Mouse (Mus musculus): ENCODE results near the gene Frmpd4. TPM values are rescaled to one million over a fixed set of nuclear protein-coding genes. Genes with fewer than 3 reads are reported as not detected.

Frmpd4 gene
- total RNA-seq, 4 experiments from 2014 or later = 43.0 to 62.9 (median 52.8) TPM

GRCm38 (mm10) chrX:167597639-167598217 lies 979.3 kb downstream of the Frmpd4 start:
- DNase-seq (ENCODE audit: low spot score in 2 of 2) = no peak

GRCm38 (mm10) chrX:167552827-167553226 lies 1024.2 kb downstream of the Frmpd4 start:
- no peak for DNase-seq (ENCODE audit: low spot score in 2 of 2)

- DNase-seq (ENCODE audit: low spot score in 2 of 2) = no peak
Observed at GRCm38 (mm10) chrX:167523151-167523550, 1053.9 kb downstream of the Frmpd4 start.

- DNase-seq (ENCODE audit: low spot score in 2 of 2) = no peak
Observed at GRCm38 (mm10) chrX:167522528-167522927, 1054.5 kb downstream of the Frmpd4 start.

GRCm38 (mm10) chrX:167518440-167518839 lies 1058.6 kb downstream of the Frmpd4 start:
- DNase-seq (ENCODE audit: low spot score in 2 of 2) = no peak

- DNase-seq (ENCODE audit: low spot score in 2 of 2) = peak; percentile 10 to 37
Observed at GRCm38 (mm10) chrX:167497780-167498179, 1079.3 kb downstream of the Frmpd4 start.

- no peak for DNase-seq (ENCODE audit: low spot score in 2 of 2)
Observed at GRCm38 (mm10) chrX:167492265-167492664, 1084.8 kb downstream of the Frmpd4 start.

- no peak for DNase-seq (ENCODE audit: low spot score in 2 of 2)
Observed at GRCm38 (mm10) chrX:167491589-167492207, 1085.3 kb downstream of the Frmpd4 start.

GRCm38 (mm10) chrX:167483409-167484177 lies 1093.4 kb downstream of the Frmpd4 start:
- no peak for DNase-seq (ENCODE audit: low spot score in 2 of 2)

- no peak for DNase-seq (ENCODE audit: low spot score in 2 of 2)
Observed at GRCm38 (mm10) chrX:167477636-167478035, 1099.4 kb downstream of the Frmpd4 start.

GRCm38 (mm10) chrX:167434883-167435282 lies 1142.1 kb downstream of the Frmpd4 start:
- DNase-seq (ENCODE audit: low spot score in 2 of 2) = no peak

- no peak for DNase-seq (ENCODE audit: low spot score in 2 of 2)
Observed at GRCm38 (mm10) chrX:167433950-167434349, 1143.1 kb downstream of the Frmpd4 start.

Other genes with a start within 250 kb of the Frmpd4 start
- gene Msl3, start 96.7 kb upstream of the Frmpd4 start, total RNA-seq (2022) = 10 to 100 TPM; 22.5 to 28.1 (median 25.2) TPM
- 1 to 10 TPM; 4.0 to 4.9 (median 4.2) TPM for gene Arhgap6, start 217.9 kb upstream of the Frmpd4 start, total RNA-seq (2022)

Data from layer of hippocampus, adult 8-10 months (tissue).